In genomic region chr17:84790043-84790442, GRCm38 (mm10) we compare ENCODE assay signal across 8 mouse cellular contexts. TPM values are rescaled to one million over a fixed set of nuclear protein-coding genes. Genes with fewer than 3 reads are reported as not detected.
DNase-seq lines count a peak whose midpoint lies in the region; ATAC-seq and TF ChIP-seq lines count a peak whose summit lies in the region.

No protein-coding gene starts in this region.

- H3K4me3 ChIP-seq in ES-E14 (ENCODE audit: insufficient read depth in 1 of 2, low read depth in 1 of 2, low read length in 2 of 2, poor library complexity in 1 of 2, severe bottlenecking in 1 of 2), result peak overlapping the region; percentile 77 to 84
- peak overlapping the region; percentile 99 for H3K4me3 ChIP-seq in embryonic facial prominence, embryonic 13.5 days
- H3K4me3 ChIP-seq in intestine, embryonic 16.5 days (ENCODE audit: low read length), result peak overlapping the region; percentile 100

- H3K9me3 ChIP-seq in ES-E14 (ENCODE audit: control insufficient read depth, insufficient read depth, low read depth, low read length), result no peaks in the 10 kb centered on the region
- H3K9me3 ChIP-seq in embryonic facial prominence, embryonic 13.5 days, result no peaks in the 10 kb centered on the region
- H3K9me3 ChIP-seq in intestine, embryonic 16.5 days (ENCODE audit: control insufficient read depth, low read length), result no peaks in the 10 kb centered on the region

- H3K27me3 ChIP-seq in embryonic facial prominence, embryonic 13.5 days, result no peaks in the 10 kb centered on the region
- H3K27me3 ChIP-seq in intestine, embryonic 16.5 days (replicated peaks; ENCODE audit: control insufficient read depth, insufficient read depth, low read length), result no peaks in the 10 kb centered on the region

- H3K36me3 ChIP-seq in ES-E14 (ENCODE audit: control insufficient read depth, insufficient read depth, low read length, poor library complexity, severe bottlenecking), result peaks cover 15% of the 10 kb centered on the region
- H3K36me3 ChIP-seq in embryonic facial prominence, embryonic 13.5 days, result peaks cover 6% of the 10 kb centered on the region; the same call in 1 of the 2 replicates
- no peaks in the 10 kb centered on the region for H3K36me3 ChIP-seq in intestine, embryonic 16.5 days (ENCODE audit: control insufficient read depth, insufficient read depth, low read length)

- H3K27ac ChIP-seq in ES-E14 (ENCODE audit: insufficient read depth, low read depth, low read length, poor library complexity, severe bottlenecking), result peak overlapping the region; percentile 7; the same call in 1 of the 2 replicates
- peak overlapping the region; percentile 75 for H3K27ac ChIP-seq in embryonic facial prominence, embryonic 13.5 days
- H3K27ac ChIP-seq in intestine, embryonic 16.5 days (ENCODE audit: low read length), result peak overlapping the region; percentile 70

- in situ Hi-C loops in ES-E14 (cut with MboI; ENCODE audit: low sequenced_read_pairs in 2 of 2, unreplicated experiment in 2 of 2), result no loop called here

- peaks cover 6 to 11% of the 10 kb centered on the region in 2 experiments; a peak in 1 of 4 replicates for H3K4me1 ChIP-seq in ES-E14 (ENCODE audit: control insufficient read depth in 2 of 2, insufficient read depth in 2 of 2, low read length in 2 of 2, poor library complexity in 1 of 2)
- H3K4me1 ChIP-seq in embryonic facial prominence, embryonic 13.5 days, result peaks cover 19% of the 10 kb centered on the region
- peaks cover 19% of the 10 kb centered on the region for H3K4me1 ChIP-seq in intestine, embryonic 16.5 days (ENCODE audit: control insufficient read depth, insufficient read depth, low read length)

- no peak for ATAC-seq in embryonic facial prominence, embryonic 13.5 days (ENCODE audit: insufficient number of reproducible peaks, insufficient read depth, low FRiP score, low TSS enrichment, low read depth)
- peak; percentile 3; the same call in 1 of the 2 replicates for ATAC-seq in intestine, embryonic 16.5 days

- peak overlapping the region; percentile 86 for H3K9ac ChIP-seq in ES-E14 (ENCODE audit: insufficient read depth, low read depth, low read length, poor library complexity, severe bottlenecking)
- peak overlapping the region; percentile 95 for H3K9ac ChIP-seq in embryonic facial prominence, embryonic 13.5 days
- peak overlapping the region; percentile 83 for H3K9ac ChIP-seq in intestine, embryonic 16.5 days (ENCODE audit: low read depth, low read length)

- H3K4me2 ChIP-seq in embryonic facial prominence, embryonic 13.5 days, result peak overlapping the region; percentile 95
- H3K4me2 ChIP-seq in intestine, embryonic 16.5 days (ENCODE audit: low read depth, low read length), result peak overlapping the region; percentile 77

- DNase-seq in kidney, adult 9 months, result peak; percentile 42
- no peak for DNase-seq in kidney, postnatal 10 days
- no peak for DNase-seq in ES-E14 (ENCODE audit: low read depth, low spot score)
- DNase-seq in mesoderm, embryonic 11.5 days (ENCODE audit: low read depth, low spot score), result peak; percentile 21
- no peak for DNase-seq in right cerebral cortex, adult 2 months (ENCODE audit: low spot score in 2 of 2)
- no peak for DNase-seq in frontal cortex, postnatal 14 days (ENCODE audit: low spot score in 2 of 2)

- WGBS in embryonic facial prominence, embryonic 13.5 days, result under 1% methylated on average over 22 of the region's 22 CpGs
- WGBS in intestine, embryonic 16.5 days, result under 1% methylated on average over 22 of the region's 22 CpGs

TF ChIP-seq in ES-E14, 5 proteins besides CTCF, POLR2A, EP300 and RAD21:
- TF ChIP-seq HCFC1 (IDR thresholded peaks at IDR 0.05; ENCODE audit: borderline replicate concordance, insufficient read depth, low read length) (no peak), ZNF384 (IDR thresholded peaks at IDR 0.05; ENCODE audit: low read depth, low read length) (no peak), MAFK (IDR thresholded peaks at IDR 0.05; ENCODE audit: insufficient read depth, low read depth, low read length) (no peak), ZC3H11A (IDR thresholded peaks at IDR 0.05; ENCODE audit: borderline replicate concordance, low read depth, low read length) (no peak), CHD2 (IDR thresholded peaks at IDR 0.05; ENCODE audit: low read depth, low read length) (no peak)

RNA-seq across cellular contexts. Expression of gene Lrpprc, which starts 0.5 kb away (rescaled TPM):
- 84.8 and 92.0 TPM in 2 replicates for total RNA-seq in ES-E14 (2012; rRNA removed)
- 41.1 and 44.8 TPM in 2 replicates for polyA plus RNA-seq in embryonic facial prominence, embryonic 13.5 days (2015; fragmentation: Nextera tagmentation; extraction: Ambion mirVana)
- 54.5 and 55.6 TPM in 2 replicates for polyA plus RNA-seq in intestine, embryonic 16.5 days (2015; fragmentation: Nextera tagmentation; extraction: Ambion mirVana)

Comparison
In these comparisons a context has a peak if more than half of its experiments do, and no peak if none do; other contexts are left out.
1. DNase-seq: peak in kidney, adult 9 months (single experiment) and mesoderm, embryonic 11.5 days (single experiment); none in kidney, postnatal 10 days (single experiment), ES-E14 (single experiment), right cerebral cortex, adult 2 months (0 of 2) and frontal cortex, postnatal 14 days (0 of 2).
2. H3K27ac ChIP-seq: peak in every context shown above with its lines; median percentile 75 in embryonic facial prominence, embryonic 13.5 days; 70 in intestine, embryonic 16.5 days; 7 in ES-E14.
3. Peak in every context shown above with its lines, with median percentiles within 50 percentile points of each other: H3K4me3 ChIP-seq and H3K9ac ChIP-seq.